Mouse (Mus musculus): ENCODE data around the gene Adamtsl2.

DNA sequence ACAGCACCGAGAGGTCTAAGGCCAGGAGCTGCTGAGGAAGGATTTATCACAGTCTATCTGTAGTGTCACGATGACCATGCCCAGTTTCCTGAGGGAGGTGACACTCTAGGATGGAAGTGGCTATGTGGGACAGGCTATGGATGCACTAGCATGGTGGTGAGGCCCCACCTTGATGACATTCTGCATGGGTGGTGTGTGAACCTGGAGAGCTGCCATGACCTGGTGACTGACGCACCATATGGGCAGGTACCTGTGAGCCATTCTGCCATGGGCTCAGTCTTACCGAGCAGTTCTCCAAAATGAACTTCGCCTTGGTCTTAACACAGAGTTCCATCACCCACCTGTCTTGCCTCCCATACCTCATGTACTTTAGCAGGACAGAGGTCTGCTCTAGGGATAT lies 8.4 kb downstream of the Adamtsl2 start:
- TF ChIP-seq CTCF (IDR thresholded peaks at IDR 0.05; ENCODE audit: low read depth, low read length) (no peak), EP300 (IDR thresholded peaks at IDR 0.05; ENCODE audit: insufficient read depth, low read depth, low read length) (no peak), POLR2A (IDR thresholded peaks at IDR 0.05; ENCODE audit: insufficient read depth, low read length) (no peak)
